Mouse (Mus musculus) heart, embryonic 11.5 days (tissue): ENCODE measurements around the gene Tnfsf12. TPM values are rescaled to one million over a fixed set of nuclear protein-coding genes. Genes with fewer than 3 reads are reported as not detected.
A peak's percentile ranks its signal among the peaks of the same experiment; 100 is the strongest.
"Not testable (repeated sequence)": the region's sequence is repeated elsewhere in the genome, so short reads cannot be mapped to it uniquely, and the experiment has no call there.

Experiments used
- ATAC-seq: fragments of 200-750 bp; cut with Nextera tagmentation; replicated peaks from 2 replicates; pipeline ENCODE4 v1.8.0; 2017; ENCODE audit warnings: moderate library complexity; ENCODE audit not compliant: insufficient number of reproducible peaks, low FRiP score, low TSS enrichment
- H3K27ac ChIP-seq: fragments of 300-500 bp; sonication (generic); 2 replicates; pipeline ENCODE4 v1.5.1; 2014; ENCODE audit warnings: mild to moderate bottlenecking, low read depth, low read length
- H3K27me3 ChIP-seq: fragments of 300-500 bp; sonication (generic); 2 replicates; pipeline ENCODE4 v1.6.1; 2014; ENCODE audit warnings: mild to moderate bottlenecking, low read length, mixed read lengths; ENCODE audit not compliant: control insufficient read depth, insufficient read depth
- H3K36me3 ChIP-seq: fragments of 300-500 bp; sonication (generic); 2 replicates; pipeline ENCODE4 v1.6.1; 2014; ENCODE audit warnings: mild to moderate bottlenecking, low read length, moderate library complexity, mixed read lengths; ENCODE audit not compliant: control insufficient read depth, insufficient read depth
- H3K4me1 ChIP-seq: fragments of 300-500 bp; sonication (generic); 2 replicates; pipeline ENCODE4 v1.6.1; 2014; ENCODE audit warnings: low read length; ENCODE audit not compliant: control insufficient read depth, insufficient read depth
- H3K4me2 ChIP-seq: fragments of 300-500 bp; sonication (generic); 2 replicates; pipeline ENCODE4 v1.6.1; 2014; ENCODE audit warnings: mild to moderate bottlenecking, moderate library complexity
- H3K4me3 ChIP-seq: fragments of 300-500 bp; sonication (generic); 2 replicates; pipeline ENCODE4 v1.5.1; 2014; ENCODE audit warnings: low read depth, low read length
- H3K9ac ChIP-seq: fragments of 300-500 bp; sonication (generic); 2 replicates; pipeline ENCODE4 v1.6.1; 2014; ENCODE audit warnings: mild to moderate bottlenecking, low read depth, low read length, moderate library complexity
- H3K9me3 ChIP-seq: fragments of 300-500 bp; sonication (generic); replicated peaks from 2 replicates; pipeline ENCODE4 v1.6.1; 2016; ENCODE audit warnings: low read length; ENCODE audit not compliant: control insufficient read depth
- WGBS: fragments of 180-500 bp; shearing (Covaris S2); extraction: QIAGEN DNeasy Blood & Tissue Kit; methylation state at CpG from one replicate; pipeline ENCODE4 v1.1.7; 2014; ENCODE audit not compliant: insufficient replicate concordance; 5-methylcytosine and 5-hydroxymethylcytosine counted together
- polyA plus RNA-seq: library from polyadenylated mRNA; unstranded; fragments of >200 nt; fragmentation: Nextera tagmentation; extraction: Ambion mirVana; gene quantifications from 2 replicates; pipeline ENCODE4 v1.2.1, GENCODE M21; 2014

Gene Tnfsf12
- 4.4 TPM in 2 replicates for polyA plus RNA-seq

DNA sequence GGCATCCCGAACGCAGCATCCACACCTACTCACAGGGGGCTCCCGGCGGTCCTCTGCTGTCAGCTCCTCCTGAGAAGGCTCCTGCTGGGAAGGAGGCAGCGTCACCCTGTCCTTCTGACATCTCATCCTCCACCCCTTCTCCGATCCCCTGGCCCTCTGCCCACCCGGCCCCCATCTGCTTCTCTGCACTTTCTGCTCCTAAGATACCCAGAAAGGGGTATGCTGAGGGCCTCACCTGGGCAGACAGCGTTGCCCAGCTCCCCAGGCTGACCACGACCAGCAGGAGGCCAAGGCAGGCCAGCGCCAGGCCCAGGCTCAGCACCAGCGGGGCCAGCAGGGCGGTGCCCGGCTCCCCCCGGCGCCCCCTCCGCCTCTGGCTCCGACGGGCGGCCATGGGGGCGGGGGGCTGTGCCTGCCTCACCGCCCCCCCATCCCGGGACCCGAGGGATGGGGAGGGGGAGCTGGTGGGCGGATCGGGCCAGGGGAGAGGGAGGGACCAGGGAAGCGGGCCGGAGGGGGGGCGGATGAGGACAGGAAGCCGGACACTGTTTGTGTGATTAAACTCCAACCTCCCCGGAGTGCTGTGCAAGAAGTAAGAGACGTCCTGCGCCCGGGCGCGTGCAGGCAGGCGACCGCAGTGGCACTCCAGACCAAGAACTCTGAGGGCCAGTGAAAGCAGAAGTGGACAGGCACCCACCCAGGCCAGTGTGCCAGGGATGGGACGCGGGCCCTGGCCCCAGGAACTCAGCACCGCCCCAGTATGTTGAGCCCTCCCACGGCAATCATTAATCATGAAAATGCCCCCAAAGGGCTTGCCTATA, at the start of gene Tnfsf12, which contains the start of gene Tnfsfm13:
Tnfsf12 (minus strand) TSS at position 489 of the 821 bp plus-strand sequence.
Tnfsfm13 (minus strand) TSS at position 738 of the 821 bp plus-strand sequence.
- Histone ChIP-seq H3K4me3 (peak within 1 kb of the TSS; percentile 62), H3K36me3 (no peaks in the 10 kb centered on the region), H3K4me2 (peak within 1 kb of the TSS; percentile 83), H3K4me1 (peaks cover 20% of the 10 kb centered on the region), H3K27ac (peak within 1 kb of the TSS; percentile 64), H3K27me3 (no peaks in the 10 kb centered on the region), H3K9me3 (no peaks in the 10 kb centered on the region), H3K9ac (peak within 1 kb of the TSS; percentile 85)
- WGBS, result under 1% methylated on average over 40 of the region's 41 CpGs
- ATAC-seq, result peak; percentile 66; the same call in 1 of the 2 replicates

DNA sequence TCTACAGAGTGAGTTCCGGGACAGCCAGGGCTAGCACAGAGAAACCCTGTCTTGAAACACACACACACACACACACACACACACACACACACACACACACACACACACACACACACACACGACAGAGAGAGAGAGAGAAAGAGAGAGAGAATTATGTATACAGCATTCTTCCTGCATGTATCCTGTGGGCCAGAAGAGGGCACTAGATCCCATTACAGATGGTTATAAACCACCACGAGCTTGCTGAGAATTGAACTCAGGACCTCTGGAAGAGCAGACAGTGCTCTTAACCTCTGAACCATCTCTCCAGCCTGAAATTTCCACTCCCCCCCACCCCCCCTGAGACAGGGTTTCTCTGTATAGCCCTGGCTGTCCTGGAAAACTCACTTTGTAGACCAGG, 35.8 kb upstream of the Tnfsf12 start:
- H3K9me3 ChIP-seq, H3K4me1 ChIP-seq, H3K27ac ChIP-seq, ATAC-seq, H3K9ac ChIP-seq, H3K4me3 ChIP-seq, H3K4me2 ChIP-seq, H3K27me3 ChIP-seq: not testable (repeated sequence)
- WGBS, result 90% methylated on average over 2 of the region's 3 CpGs
- H3K36me3 ChIP-seq, result peaks cover 21% of the 10 kb centered on the region

DNA sequence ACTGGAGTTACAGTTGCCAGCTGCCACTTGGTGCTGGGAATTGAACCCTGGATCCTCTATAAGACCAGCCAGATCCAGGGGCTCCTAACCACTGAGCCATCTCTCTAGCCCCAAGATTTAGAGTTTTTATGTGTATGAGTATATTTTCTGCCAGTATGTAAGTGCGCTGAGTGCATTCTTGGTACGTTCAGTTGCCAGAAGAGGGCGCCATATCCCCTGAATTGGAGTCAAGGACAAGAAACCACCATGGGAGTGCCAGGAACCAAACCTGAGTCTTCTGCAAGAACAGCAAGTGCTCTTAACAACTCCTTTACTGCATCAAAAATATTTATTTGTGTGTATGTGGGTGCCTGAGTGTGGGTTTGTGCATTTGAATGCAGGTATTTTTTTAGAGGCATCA, 33.4 kb upstream of the Tnfsf12 start:
- Histone ChIP-seq H3K9me3 (no peaks in the 10 kb centered on the region), H3K4me1 (no peaks in the 10 kb centered on the region), H3K4me2 (no peak overlapping the region), H3K36me3 (peaks cover 2% of the 10 kb centered on the region; the same call in 1 of the 2 replicates), H3K27me3 (no peaks in the 10 kb centered on the region), H3K27ac (no peak overlapping the region), H3K9ac (no peak overlapping the region), H3K4me3 (no peak overlapping the region)
- WGBS, result 27% methylated on average over 3 of the region's 3 CpGs
- no peak for ATAC-seq

DNA sequence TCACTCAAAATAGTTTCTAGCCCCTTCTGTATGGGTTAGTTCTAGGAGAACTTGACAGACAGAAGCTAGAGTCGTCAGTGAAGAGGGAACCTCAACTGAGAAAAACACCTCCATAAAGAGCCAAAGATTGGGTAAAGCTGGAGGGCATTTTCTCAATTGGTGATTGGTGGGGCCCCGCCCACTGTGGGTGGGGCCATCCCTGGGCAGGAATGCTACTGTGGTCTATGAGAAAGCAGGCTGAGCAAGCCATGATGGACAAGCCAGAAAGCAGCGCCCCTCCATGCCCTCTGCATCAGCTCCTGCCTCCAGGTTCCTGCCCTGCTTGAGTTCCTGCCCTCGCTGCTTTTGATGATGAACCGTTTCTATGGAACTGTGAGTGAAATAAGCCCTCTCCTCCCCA, 30.3 kb upstream of the Tnfsf12 start:
- no peaks in the 10 kb centered on the region for H3K36me3 ChIP-seq
- H3K9ac ChIP-seq, result no peak overlapping the region
- no peak for ATAC-seq
- no peak overlapping the region for H3K4me2 ChIP-seq
- H3K27me3 ChIP-seq, result no peaks in the 10 kb centered on the region
- no peaks in the 10 kb centered on the region for H3K9me3 ChIP-seq
- H3K27ac ChIP-seq, result no peak overlapping the region
- 35% methylated on average over 5 of the region's 5 CpGs for WGBS
- no peaks in the 10 kb centered on the region for H3K4me1 ChIP-seq
- no peak overlapping the region for H3K4me3 ChIP-seq

DNA sequence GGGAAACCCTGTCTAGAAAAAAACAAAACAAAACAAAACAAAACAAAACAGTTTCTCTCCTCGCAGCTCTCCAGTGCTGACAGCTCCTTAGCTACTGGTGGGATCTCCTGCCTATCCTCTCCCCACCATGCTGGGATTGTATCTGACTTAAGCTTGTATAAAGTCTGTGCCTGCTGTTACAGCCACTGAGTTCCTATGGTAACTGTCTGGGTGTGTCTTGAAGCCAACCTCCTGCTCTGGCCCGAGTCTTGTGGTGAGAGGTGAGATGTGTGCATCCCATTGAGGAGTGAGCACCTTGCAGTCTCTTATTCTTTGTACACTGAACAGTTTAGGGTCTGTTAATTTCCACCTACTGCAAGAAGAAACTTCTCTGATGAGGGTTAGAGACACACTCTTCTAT, 27.4 kb upstream of the Tnfsf12 start:
- H3K4me1 ChIP-seq, result 0 out of 2 replicates have a peak, but pooled peaks cover 3% of the 10 kb centered on the region
- no peak overlapping the region for H3K9ac ChIP-seq
- H3K4me3 ChIP-seq, result no peak overlapping the region
- H3K4me2 ChIP-seq, result no peak overlapping the region
- no peak for ATAC-seq
- H3K36me3 ChIP-seq, result no peaks in the 10 kb centered on the region
- no peak overlapping the region for H3K27ac ChIP-seq
- no peaks in the 10 kb centered on the region for H3K9me3 ChIP-seq
- 31% methylated on average over 2 of the region's 2 CpGs for WGBS
- no peaks in the 10 kb centered on the region for H3K27me3 ChIP-seq

DNA sequence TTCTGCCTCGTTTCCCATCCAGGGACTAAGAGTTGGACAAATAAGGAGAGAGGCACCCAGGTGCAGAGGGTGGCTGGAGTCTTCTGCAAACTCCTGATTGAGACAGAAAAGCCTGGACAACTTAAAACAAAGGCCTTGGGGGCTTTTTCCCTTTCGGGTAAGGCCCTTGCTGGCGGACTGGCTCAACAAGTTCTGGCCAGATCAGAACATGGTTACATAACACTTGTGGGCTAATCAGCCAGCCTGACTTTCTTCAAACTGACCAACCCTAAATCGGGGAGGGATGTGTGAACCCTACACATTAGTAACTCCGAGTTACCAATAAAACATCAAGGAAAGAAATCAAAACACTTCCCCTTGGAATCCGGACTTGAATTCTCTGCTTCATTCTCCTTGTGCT, 25.2 kb upstream of the Tnfsf12 start:
- H3K4me3 ChIP-seq, result no peak overlapping the region
- H3K4me2 ChIP-seq, result no peak overlapping the region
- H3K9me3 ChIP-seq, result no peaks in the 10 kb centered on the region
- 80% methylated on average over 6 of the region's 6 CpGs for WGBS
- no peak overlapping the region for H3K9ac ChIP-seq
- H3K4me1 ChIP-seq, result peaks cover 8% of the 10 kb centered on the region
- H3K27ac ChIP-seq, result no peak overlapping the region
- ATAC-seq, result no peak
- no peaks in the 10 kb centered on the region for H3K36me3 ChIP-seq
- no peaks in the 10 kb centered on the region for H3K27me3 ChIP-seq

DNA sequence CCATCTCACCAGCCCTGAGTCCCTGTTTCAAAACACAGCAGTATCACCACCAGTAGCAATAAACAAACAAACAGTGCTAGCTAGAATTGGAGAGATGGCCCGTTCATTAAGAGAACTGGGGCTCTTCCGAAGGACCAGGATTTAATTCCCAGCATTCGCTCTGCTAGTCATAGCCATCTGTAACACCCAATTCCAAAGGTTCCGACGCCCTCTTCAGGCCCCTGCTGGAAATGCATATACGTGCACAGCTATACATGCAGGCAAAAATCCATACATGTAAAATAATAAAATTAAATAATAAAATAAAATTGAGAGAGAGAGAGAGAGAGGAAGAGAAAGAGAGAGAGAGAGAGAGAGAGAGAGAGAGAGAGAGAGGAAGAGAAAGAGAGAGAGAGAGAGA, 23.8 kb upstream of the Tnfsf12 start:
- WGBS, result 62% methylated on average over 6 of the region's 6 CpGs
- no peak for ATAC-seq
- Histone ChIP-seq H3K27ac (no peak overlapping the region), H3K27me3 (no peaks in the 10 kb centered on the region), H3K4me1 (peaks cover 12% of the 10 kb centered on the region), H3K9ac (no peak overlapping the region), H3K36me3 (no peaks in the 10 kb centered on the region), H3K9me3 (no peaks in the 10 kb centered on the region), H3K4me3 (no peak overlapping the region), H3K4me2 (no peak overlapping the region)

DNA sequence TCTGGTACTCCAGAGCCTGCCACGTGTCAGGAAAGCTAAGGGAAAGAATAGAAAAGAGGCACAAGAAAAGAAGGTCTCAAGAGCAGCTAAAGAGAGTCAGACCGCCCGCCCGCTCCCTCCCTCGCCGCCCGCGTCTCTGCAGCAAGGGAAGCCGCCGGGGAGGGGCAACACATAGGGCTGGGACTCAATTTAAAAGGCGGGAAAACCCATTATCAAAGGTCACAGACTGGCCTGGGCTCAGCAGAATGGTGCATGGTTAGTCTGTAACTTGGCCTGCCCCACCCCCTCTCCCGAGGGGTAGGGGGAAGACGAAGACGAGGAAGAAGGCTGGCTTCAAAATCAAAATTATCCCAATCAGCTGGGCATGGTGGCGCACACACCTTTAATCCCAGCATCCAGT, 23.0 kb upstream of the Tnfsf12 start:
- 28% methylated on average over 15 of the region's 15 CpGs for WGBS
- Histone ChIP-seq H3K9me3 (no peaks in the 10 kb centered on the region), H3K27me3 (no peaks in the 10 kb centered on the region), H3K4me1 (peaks cover 12% of the 10 kb centered on the region), H3K4me3 (no peak overlapping the region), H3K36me3 (no peaks in the 10 kb centered on the region), H3K27ac (no peak overlapping the region; the same call in 1 of the 2 replicates), H3K9ac (peak overlapping the region; percentile 56; the same call in 1 of the 2 replicates), H3K4me2 (peak overlapping the region; percentile 39)
- peak; percentile 74; the same call in 1 of the 2 replicates for ATAC-seq

DNA sequence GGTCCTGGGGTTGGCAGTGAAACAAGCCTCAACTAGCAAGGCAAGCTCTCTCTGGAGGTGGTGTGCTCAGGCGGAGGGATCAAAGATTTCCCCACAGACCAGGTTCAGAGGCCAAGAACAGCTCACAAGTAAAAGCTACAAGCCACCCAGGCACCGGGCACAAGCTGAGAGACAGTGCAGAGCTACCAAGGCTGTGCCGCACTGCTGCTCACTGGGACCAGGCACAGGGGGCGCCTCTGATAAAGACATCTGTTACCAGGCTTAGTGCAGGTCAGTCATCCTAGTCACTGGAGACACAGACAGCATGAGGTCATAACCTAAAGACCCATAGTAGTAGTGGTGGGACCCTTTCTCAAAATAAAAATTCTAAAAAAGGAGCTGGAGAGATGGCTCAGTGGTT, 21.3 kb upstream of the Tnfsf12 start:
- H3K27me3 ChIP-seq, result no peaks in the 10 kb centered on the region
- H3K9me3 ChIP-seq, result no peaks in the 10 kb centered on the region
- no peaks in the 10 kb centered on the region for H3K36me3 ChIP-seq
- WGBS, result 67% methylated on average over 4 of the region's 4 CpGs
- H3K9ac ChIP-seq, result no peak overlapping the region
- ATAC-seq, result no peak
- no peak overlapping the region for H3K4me2 ChIP-seq
- no peak overlapping the region for H3K4me3 ChIP-seq
- peaks cover 12% of the 10 kb centered on the region for H3K4me1 ChIP-seq
- H3K27ac ChIP-seq, result no peak overlapping the region
